Mouse (Mus musculus): ENCODE measurements around the gene Tunar.

Gene Tunar

GRCm38 (mm10) chr12:105333570-105333969 lies at the start of gene Tunar:
Tunar (plus strand) TSS chr12:105333870.
- DNase-seq (ENCODE audit: low read depth, low spot score): no peak

GRCm38 (mm10) chr12:105312571-105313035 lies 21.1 kb upstream of the Tunar start:
- peak; percentile 44 for DNase-seq (ENCODE audit: low read depth, low spot score)

GRCm38 (mm10) chr12:105314328-105314727 lies 19.3 kb upstream of the Tunar start:
- no peak for DNase-seq (ENCODE audit: low read depth, low spot score)

- no peak for DNase-seq (ENCODE audit: low read depth, low spot score)
These were observed 11.5 kb upstream of the Tunar start for GRCm38 (mm10) chr12:105322160-105322559.

- DNase-seq (ENCODE audit: low read depth, low spot score): peak; percentile 84
These were observed 6.6 kb upstream of the Tunar start for GRCm38 (mm10) chr12:105327051-105327450.

- peak; percentile 93 for DNase-seq (ENCODE audit: low read depth, low spot score)
These were observed 5.3 kb upstream of the Tunar start for GRCm38 (mm10) chr12:105328396-105328795.

- no peak for DNase-seq (ENCODE audit: low read depth, low spot score)
These were observed 2.4 kb downstream of the Tunar start for GRCm38 (mm10) chr12:105336094-105336420.

- DNase-seq (ENCODE audit: low read depth, low spot score): peak; percentile 87
These were observed 3.0 kb downstream of the Tunar start for GRCm38 (mm10) chr12:105336421-105337289.

GRCm38 (mm10) chr12:105337290-105338005 lies 3.8 kb downstream of the Tunar start:
- DNase-seq (ENCODE audit: low read depth, low spot score): peak; percentile 29

GRCm38 (mm10) chr12:105338256-105338977 lies 4.7 kb downstream of the Tunar start:
- peak; percentile 83 for DNase-seq (ENCODE audit: low read depth, low spot score)

GRCm38 (mm10) chr12:105341523-105341922 lies 7.9 kb downstream of the Tunar start:
- peak; percentile 29 for DNase-seq (ENCODE audit: low read depth, low spot score)

GRCm38 (mm10) chr12:105344460-105344859 lies 10.8 kb downstream of the Tunar start:
- peak; percentile 70 for DNase-seq (ENCODE audit: low read depth, low spot score)

GRCm38 (mm10) chr12:105346861-105347260 lies 13.2 kb downstream of the Tunar start:
- no peak for DNase-seq (ENCODE audit: low read depth, low spot score)

GRCm38 (mm10) chr12:105347261-105347660 lies 13.6 kb downstream of the Tunar start:
- DNase-seq (ENCODE audit: low read depth, low spot score): peak; percentile 83

GRCm38 (mm10) chr12:105354266-105354665 lies 20.6 kb downstream of the Tunar start:
- peak; percentile 87 for DNase-seq (ENCODE audit: low read depth, low spot score)

- DNase-seq (ENCODE audit: low read depth, low spot score): no peak
These were observed 21.1 kb downstream of the Tunar start for GRCm38 (mm10) chr12:105354772-105355171.

- peak; percentile 59 for DNase-seq (ENCODE audit: low read depth, low spot score)
These were observed 23.1 kb downstream of the Tunar start for GRCm38 (mm10) chr12:105356781-105357180.

- DNase-seq (ENCODE audit: low read depth, low spot score): peak; percentile 27
These were observed 30.0 kb downstream of the Tunar start for GRCm38 (mm10) chr12:105363648-105364047.

GRCm38 (mm10) chr12:105374564-105374963 lies 40.9 kb downstream of the Tunar start:
- DNase-seq (ENCODE audit: low read depth, low spot score): no peak

- DNase-seq (ENCODE audit: low read depth, low spot score): peak; percentile 42
These were observed 43.3 kb downstream of the Tunar start for GRCm38 (mm10) chr12:105376976-105377375.

GRCm38 (mm10) chr12:105382733-105383132 lies 49.1 kb downstream of the Tunar start:
- DNase-seq (ENCODE audit: low read depth, low spot score): no peak

- no peak for DNase-seq (ENCODE audit: low read depth, low spot score)
These were observed 61.0 kb downstream of the Tunar start for GRCm38 (mm10) chr12:105394671-105395070.
